Mouse (Mus musculus) megakaryocyte, adult 5-6 weeks (primary cell): Measurements from ENCODE around the gene Scaf8. TPM values are rescaled to one million over a fixed set of nuclear protein-coding genes. Genes with fewer than 3 reads are reported as not detected.
"Not testable (repeated sequence)": the region's sequence is repeated elsewhere in the genome, so short reads cannot be mapped to it uniquely, and the experiment has no call there.

Experiments used
- ATAC-seq: 2 replicates; pipeline ENCODE4 v1.8.0; 2016; ENCODE audit warnings: mild to moderate bottlenecking, inconsistent platforms; ENCODE audit not compliant: poor library complexity, severe bottlenecking
- total RNA-seq, 2 experiments: library from RNA; stranded (forward) in 1 of 2; stranded (reverse) in 1 of 2; fragments of 153-499, 151-499 nt in 1 of 2; fragments of 221-1000, 200-1000 nt in 1 of 2; gene quantifications; 2 replicates each; pipeline versions ENCODE4 v1.2.3 to v1.2.4; 2015 to 2017

The Scaf8 gene
- total RNA-seq (2015) (34.1 and 43.8 TPM in 2 replicates), total RNA-seq (2017) (29.1 and 35.5 TPM in 2 replicates)

GRCm38 (mm10) chr17:3114720-3115379 lies at the start of gene Scaf8:
Scaf8 (plus strand) TSS chr17:3114972.
- peak; percentile 92 for ATAC-seq

- ATAC-seq: no peak
These were observed 39.5 kb upstream of the Scaf8 start for GRCm38 (mm10) chr17:3075166-3075872.

- ATAC-seq: no peak
These were observed 38.9 kb upstream of the Scaf8 start for GRCm38 (mm10) chr17:3075873-3076245.

- ATAC-seq: not testable (repeated sequence)
These were observed 36.8 kb upstream of the Scaf8 start for GRCm38 (mm10) chr17:3077936-3078335.

GRCm38 (mm10) chr17:3080587-3081349 lies 34.0 kb upstream of the Scaf8 start:
- ATAC-seq: peak; percentile 15

DNA sequence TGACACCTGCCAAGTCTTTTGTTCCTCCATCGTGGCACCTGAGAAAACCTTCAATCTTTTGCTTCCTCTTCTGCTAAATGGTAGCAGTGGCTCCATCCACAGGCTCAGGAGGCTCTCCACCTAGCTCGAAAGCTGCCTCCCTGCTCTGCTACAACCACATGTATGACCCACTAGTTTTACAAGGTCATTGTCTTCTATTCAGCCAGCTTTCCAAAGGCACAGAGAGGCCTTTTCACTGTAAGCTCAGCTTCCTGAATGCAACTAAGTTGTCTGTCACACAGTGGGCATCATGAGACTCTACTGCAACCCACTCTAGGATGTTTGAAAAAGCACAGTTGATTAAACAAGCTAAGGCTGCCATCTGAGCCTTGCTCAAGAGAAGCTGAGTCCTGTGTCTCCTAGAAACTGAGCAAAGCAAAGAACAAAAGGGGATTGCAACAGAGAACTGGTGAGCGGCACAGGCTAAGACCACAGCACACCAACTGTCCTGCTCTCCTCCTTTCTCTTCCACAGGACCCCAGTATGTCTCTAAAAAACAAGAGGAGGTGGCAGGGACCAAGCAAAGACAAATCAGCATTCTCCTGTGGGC lies 33.2 kb upstream of the Scaf8 start:
- peak; percentile 23 for ATAC-seq

DNA sequence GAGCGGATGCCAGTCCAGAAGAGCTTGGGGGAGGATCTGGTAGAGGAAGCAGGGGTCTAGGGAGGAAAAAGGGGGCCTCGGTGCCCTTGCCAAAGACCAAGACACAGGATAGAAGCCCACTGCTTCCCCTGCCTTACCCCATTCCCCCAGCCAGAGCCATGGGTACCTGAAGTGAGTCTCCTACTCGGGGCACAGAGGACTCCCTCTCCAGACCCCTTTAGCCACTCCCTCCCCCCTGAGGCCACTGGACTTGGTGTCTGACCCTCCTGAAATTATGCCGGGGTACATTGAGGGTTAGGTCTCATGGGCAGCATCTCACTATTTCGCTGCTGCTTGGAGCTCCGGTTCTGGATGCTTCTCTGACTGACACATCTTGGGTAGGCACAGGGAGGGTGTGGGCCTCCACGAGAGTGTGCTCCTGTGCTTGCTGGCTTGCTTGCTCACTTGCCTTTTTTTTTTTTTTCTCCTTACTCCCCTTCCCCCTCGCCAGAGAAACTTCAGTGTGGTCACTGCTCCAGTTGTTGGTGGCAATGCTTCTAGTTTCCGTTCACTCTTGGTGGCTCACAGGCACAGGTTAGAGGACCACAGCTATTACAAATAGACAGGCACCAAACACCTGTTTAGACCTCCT lies 32.5 kb upstream of the Scaf8 start:
- ATAC-seq: peak; percentile 10

DNA sequence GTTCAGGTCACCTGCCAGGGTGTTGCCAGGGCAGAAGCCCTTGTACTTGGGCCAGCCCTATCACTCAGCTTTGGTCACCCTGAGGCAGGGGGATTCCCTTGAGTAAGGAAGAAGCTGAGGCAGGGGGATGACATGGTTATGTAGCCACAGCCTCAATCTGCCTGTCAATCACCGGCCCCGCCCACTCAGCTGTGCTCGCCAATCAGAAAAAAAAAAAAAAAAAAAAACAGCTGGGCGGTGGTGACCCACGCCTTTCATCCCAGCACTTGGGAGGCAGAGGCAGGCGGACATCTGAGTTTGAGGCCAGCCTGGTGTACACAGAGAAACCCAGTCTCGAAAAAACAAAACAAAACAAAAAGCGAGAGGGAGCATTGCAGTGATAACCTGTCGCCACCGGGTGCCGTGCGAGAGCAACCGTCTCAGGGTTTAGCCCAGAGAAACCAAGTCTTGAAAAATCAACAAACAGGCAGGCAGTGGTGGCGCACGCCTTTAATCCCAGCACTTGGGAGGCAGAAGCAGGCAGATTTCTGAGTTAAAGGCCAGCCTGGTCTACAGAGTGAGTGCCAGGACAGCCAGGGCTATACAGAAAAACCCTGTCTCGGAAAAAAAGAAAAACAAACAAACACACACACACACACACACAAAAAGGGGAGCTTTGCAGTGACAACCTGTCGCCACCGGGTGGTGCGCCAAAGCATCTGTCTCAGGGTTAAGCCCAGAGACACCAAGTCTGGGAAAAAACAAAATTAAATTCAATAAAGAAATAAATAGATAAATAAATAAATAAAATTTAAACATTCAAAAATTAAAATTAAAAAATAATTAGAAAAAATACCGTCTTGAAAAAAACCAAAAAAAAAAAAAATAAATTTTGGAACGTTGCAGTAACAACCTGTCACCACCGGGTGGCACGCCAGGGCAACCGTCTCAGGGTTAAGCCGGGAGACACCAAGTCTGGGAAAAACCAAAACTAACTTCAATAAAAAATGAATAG lies 31.7 kb upstream of the Scaf8 start:
- ATAC-seq: not testable (repeated sequence)

DNA sequence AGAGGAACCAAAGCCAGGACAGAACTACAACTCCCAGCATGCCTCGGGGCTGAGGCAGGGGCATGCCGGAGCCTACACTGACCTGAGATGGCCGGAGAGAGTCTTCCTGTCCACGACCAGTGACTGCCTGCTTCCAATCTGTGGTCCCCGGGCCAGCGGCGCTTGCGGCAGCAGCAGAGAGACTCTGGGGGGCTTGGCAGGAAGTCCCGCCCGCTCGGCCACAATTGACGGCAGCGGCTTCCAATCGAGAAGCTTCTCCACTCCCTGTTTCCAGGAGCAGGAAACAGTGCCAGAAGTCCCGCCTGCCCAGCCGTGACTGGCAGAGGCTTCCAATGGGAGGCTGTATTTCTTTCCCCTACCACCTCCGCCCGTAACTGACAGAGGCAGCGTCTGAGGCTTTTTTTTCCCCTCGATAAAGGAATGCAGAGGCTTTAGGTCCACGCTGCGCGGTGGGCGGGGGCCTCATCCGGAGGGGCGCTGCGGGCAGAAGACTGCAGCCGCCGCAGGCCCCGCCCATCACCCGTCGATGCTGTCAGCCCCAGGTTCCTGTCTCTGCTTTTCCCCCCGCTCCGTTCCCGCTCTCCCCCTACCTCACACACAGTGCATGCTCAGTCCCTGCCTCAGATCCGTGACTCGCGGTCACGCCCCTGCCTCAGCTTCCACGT lies 30.8 kb upstream of the Scaf8 start:
- peak; percentile 22 for ATAC-seq

- ATAC-seq: peak; percentile 7; the same call in 1 of the 2 replicates
These were observed 30.2 kb upstream of the Scaf8 start for GRCm38 (mm10) chr17:3084551-3084930.

DNA sequence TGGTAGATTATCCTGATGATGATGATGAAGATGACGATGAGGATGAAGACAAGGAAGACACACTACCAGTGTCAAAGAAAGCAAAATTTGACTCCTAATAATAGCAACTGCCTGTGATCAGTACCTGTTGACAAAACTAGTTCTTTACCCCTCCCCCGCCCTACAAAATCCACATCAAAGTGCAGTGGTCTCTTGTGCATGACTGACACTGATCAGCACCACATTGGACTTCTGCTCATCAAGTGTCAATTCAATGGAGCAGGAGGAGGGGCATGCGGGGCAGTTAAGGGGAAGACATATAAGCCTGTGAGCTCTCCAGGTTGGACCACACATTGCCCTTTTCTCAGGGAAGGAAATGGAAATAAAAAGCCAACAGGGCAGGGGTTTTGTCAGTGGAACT lies 29.6 kb upstream of the Scaf8 start:
- no peak for ATAC-seq

DNA sequence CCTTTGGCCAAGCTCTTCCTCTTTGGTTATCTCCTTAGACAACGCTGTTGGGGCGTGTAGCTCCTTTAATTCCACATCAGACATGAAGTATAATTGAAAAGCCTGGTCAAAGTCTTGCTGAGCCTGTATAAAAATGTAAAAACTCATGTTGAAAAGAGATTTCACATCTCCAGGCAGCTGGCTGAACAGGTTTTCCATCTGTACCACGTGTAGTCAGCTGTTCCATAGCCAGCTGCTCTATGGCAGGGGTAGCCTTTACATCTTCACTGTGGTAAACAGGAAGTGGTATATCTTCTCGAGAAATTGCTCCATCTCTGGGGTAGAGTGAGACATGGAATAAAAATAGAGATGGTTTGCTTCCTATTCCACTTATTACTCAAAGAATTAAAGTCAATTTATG lies 22.1 kb upstream of the Scaf8 start:
- ATAC-seq: peak; percentile 99

GRCm38 (mm10) chr17:3099273-3099672 lies 15.5 kb upstream of the Scaf8 start:
- not testable (repeated sequence) for ATAC-seq

DNA sequence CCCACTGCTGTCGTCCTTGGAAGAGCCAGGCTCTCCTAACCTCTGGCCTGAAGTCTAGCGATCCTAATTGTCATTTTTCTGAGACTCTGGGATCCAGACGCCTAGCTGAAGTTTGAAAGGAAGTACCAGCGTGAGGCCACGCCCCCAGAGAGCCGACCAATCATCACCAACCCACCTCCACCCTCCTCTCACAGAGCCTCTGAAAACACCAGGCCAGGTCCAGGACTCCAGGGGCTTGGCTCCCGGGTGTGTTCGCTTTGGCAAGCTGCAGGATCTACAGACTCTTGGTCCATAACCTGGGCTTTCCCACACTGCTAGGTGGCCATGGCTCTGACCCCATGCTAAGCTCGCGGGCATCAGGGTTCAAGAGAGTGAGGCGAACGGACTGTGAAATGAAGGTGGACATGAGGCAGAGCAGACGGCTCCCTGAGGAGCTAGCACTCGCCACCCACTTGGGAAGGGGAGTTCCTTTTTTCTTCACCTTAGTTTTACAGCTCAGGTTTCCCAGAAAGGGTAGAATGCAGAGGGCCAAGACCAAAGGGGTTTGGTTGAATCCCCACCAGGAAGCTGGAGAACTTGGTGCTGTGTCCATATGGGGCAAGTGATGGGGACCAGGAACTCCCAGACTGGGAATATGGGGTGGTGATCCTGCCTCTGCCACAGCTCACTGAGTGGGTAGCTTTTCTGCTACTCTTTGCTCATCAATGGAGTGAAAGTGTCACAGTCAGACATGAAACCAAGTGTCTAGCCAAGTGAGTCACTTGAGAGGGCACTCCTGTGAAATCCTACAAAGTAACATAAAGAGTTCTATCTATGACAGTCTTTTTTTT lies 12.2 kb upstream of the Scaf8 start:
- peak; percentile 93 for ATAC-seq

GRCm38 (mm10) chr17:3104154-3104931 lies 10.4 kb upstream of the Scaf8 start:
- ATAC-seq: peak; percentile 75

GRCm38 (mm10) chr17:3105022-3105421 lies 9.8 kb upstream of the Scaf8 start:
- 0 out of 2 replicates have a peak, but pooled peaks have one; percentile 12 for ATAC-seq

DNA sequence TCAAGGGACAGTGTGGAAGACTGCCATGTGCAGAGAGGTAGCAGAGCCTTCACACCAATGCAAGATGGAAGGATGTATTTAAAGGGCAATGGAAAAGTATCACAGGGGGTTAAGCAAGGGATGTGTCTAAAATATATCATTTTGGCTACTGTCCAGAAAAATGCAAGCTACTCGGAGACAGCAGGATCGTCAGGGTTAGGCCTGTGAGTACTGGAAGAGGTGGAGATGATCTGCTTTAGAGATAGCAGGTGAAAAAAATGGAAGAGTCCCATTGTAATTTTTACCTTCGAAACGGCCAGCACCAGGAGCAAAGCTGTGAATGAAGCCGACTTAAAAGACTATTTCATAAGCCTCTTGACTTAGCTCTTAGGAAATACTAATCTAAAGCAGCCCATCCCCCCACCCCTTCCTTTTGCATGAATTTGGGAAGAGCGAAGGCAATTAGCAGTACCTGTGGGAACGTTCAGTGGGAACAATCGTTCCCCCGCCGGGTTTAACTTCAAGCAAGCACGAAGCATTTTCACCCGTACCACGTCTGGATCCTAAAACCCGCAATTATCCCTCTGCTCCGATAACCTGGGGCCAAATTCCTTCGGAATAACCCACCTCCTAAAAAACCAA lies 925 bp upstream of the Scaf8 start:
- no peak for ATAC-seq
